Mouse (Mus musculus) heart, adult 18-20 months (tissue): ENCODE results near the gene Ctsd. TPM values are rescaled to one million over a fixed set of nuclear protein-coding genes. Genes with fewer than 3 reads are reported as not detected.
"Not testable (repeated sequence)": the region's sequence is repeated elsewhere in the genome, so short reads cannot be mapped to it uniquely, and the experiment has no call there.

Experiments
- DNase-seq, 2 experiments: peaks; one replicate each; pipeline ENCODE4 v3.0.0; 2021 to 2022; ENCODE audit warnings: mixed read lengths in 1 of 2
- long read RNA-seq, 2 experiments: library from polyadenylated mRNA; stranded (forward); transcript quantifications; one replicate each; pipeline ENCODE4 v2.0.0; 2021
- total RNA-seq, 2 experiments: library from RNA; stranded (reverse); gene quantifications; 2 replicates each; pipeline ENCODE4 v1.2.3; 2021

The Ctsd gene
- total RNA-seq, result 1,000 to 10,000 TPM in 1 of 2 experiments, 100 to 1,000 TPM in 1; 997 to 1,066 TPM
- long read RNA-seq, experiment 1, transcript Ctsd-202 (9 exons, 2,127 nt), result major isoform, 1,720 of 1,935 reads
- long read RNA-seq, experiment 1, partial matches to known transcripts, result 136 of 1,935 reads
- long read RNA-seq, experiment 1, other reads (novel, unspliced or antisense), result 78 of 1,935 reads
- long read RNA-seq, experiment 2, transcript Ctsd-202 (9 exons, 2,127 nt), result major isoform, 874 of 1,017 reads
- long read RNA-seq, experiment 2, partial matches to known transcripts, result 82 of 1,017 reads
- long read RNA-seq, experiment 2, other reads (novel, unspliced or antisense), result 61 of 1,017 reads

DNA sequence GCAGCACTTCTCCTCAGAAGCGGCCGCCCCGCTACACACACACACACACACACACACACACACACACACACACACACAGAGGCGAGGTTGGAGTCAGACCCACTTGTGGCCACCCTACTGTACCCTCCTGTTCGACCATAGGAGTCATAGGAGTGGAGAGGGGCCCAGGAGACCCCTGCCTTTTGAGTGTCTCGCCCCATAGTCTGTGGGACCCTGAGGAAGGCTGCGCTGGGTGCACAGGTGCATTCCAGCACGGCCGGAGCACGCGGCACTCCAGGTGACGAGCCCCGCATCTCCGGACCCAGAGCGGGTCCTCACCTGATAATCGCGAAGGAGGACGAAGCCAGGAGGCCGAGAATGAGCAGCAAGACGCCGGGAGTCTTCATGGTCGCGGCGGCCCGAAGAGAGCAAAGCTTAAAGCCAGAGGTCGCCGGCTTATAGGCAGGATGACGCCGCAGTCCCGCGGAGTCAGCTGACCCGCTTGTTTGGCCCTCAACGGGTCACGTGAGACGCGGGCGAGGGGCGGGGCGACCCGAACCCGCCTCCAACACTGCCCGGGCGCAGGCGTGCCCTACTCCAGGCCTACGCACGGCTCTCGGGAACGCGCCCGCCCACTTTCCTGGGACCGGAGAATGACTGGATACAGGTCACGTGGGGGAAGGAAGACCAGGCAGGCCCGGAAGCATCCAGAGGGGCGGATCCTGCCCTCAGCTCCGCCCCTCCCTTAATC, at the start of gene Ctsd:
Ctsd (minus strand) TSS at position 620 of the 730 bp plus-strand sequence.
- peak; percentile 98 to 99 for DNase-seq

DNA sequence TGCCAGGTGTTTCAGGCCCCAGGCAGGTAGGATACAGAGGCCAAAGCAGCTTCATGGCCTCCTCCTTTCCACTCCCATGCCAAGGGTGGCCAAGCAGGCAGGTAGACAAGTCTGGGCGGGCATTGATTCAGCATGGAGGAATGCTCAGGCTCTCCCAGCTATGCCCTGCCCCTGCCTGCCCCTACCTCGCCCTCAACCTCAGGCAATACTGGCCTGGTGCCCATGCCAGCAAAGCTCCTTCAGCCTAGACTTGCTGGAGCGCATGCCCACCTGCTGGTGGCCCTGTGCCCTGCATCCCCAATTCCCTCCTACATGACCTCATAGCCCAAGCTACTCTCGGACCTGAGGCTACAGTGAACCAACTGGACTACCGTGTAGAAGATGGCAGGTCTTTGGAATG, 49.5 kb upstream of the Ctsd start:
- no peak for DNase-seq

DNA sequence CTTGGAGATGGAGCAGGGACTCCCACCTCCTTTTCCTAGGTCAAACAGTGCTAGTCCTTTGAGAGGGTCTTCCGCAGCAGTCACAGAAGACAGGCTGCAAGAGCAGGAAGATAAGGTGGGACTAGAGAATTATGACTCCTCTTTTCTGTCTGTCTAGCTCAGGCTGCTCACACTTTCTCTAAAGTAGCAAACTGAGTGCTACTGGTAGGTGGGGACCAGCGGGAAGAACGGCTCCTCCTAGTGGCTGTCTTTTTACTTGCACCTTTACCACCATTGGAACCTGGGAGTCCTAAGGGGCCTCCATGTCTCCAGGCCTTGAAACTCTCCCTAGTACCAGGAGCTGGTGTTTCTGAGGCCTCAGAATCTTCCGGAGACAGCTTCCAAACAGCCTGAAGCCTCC, 47.7 kb upstream of the Ctsd start:
- peak; percentile 80 to 82 for DNase-seq

DNA sequence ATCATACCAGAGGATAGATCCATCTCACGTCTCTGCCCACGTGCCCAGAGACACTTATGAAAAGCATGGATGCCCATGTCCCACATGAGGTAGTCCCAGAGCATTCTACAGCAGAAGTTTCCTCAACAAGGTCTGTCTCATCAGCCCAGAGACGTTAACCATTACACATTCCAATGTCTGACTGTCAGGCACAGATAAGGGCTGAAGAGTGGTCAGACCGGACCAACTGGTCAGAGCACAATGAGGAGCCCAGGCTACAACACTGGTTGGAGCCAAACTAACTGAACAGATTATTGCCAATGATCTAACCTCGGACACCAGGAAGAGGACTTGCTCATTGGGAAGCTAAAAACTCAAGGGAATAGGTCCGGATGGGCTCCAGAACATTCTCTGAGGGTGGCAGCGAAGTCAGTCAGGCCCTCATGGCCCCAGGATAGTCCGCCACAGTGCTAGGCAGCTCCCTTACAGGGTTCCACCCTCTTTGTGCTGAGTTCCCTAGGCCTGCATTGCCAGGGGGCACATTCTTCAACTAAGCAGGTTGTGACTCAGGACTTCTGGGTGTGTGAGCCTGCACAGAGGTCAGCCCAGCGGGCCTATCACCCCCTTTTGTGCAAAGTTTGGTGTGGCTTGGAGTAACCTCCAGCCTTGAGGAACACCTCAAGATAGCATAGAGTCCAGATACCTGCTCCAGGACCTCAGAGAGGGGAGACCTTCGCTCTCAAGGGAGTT, 46.5 kb upstream of the Ctsd start, which contains the start of gene Syt8:
Syt8 (plus strand) TSS at position 714 of the 729 bp plus-strand sequence.
- no peak for DNase-seq

DNA sequence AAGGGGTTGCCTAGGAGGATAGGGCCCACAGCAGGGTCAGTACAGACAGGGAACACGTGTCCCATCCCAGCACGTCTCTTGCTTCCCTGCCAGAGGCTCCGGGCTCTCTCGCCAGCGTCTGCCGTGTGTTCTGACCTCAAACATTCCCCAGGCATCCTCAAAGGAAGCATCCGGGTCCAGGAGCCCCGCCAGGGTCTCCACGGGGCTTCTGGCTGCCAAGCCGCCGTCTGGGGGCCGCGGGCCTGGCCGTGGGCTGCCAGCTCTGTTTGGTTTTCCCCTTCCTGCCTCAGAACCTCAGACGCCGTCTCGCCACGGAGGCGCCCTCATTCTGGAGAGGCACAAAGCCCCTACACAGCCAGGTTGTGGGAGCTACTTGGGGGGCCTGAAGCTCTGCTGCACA, 45.8 kb upstream of the Ctsd start:
- DNase-seq, result peak in 1 of 2 experiments; percentile 35

DNA sequence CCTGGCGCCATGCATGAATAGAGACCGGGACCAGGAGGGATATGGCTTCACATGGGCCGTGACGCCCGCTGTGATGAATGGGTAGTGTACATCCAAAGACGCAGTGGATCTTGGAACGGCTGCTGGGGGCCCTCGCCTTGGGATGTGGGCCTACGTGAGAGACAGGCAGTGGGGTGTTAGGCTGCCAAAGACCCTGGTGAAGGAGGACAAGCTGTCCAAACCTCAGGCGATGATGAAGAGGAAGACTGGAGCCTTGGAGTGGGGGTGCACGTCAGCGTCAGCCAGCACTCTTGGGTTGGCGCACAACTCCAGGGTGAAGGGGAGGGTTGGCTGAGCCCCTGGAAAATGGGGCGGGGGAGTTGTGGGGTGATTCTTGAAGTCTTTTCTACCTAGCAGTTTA, 43.3 kb upstream of the Ctsd start:
- DNase-seq, result no peak

DNA sequence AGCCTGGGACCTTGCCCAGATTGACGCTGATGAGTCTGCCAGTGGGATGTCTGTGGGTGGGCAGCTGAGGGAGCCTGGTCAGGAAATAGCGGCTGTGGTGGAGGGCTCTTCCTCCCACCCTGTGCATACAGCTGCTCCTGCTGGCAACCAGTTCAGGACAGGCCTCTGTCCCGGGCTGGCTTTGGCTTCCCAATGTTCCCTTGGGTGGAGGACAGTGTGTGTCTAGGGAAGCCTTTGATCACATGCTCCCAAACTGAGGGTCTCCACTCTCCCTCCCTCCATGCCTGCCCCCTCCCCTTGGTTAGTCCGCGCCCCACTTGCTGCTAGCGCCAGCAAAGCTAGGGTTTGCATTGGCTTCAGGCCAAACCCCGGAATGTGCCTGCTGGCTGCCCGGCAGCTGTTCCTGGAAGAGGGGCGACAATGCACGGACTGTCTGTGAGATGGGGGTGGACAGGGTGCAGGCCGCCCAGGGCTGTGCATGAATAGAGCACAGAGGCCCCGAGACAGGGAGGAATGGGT, 42.4 kb upstream of the Ctsd start:
- DNase-seq, result peak; percentile 40 to 42

DNA sequence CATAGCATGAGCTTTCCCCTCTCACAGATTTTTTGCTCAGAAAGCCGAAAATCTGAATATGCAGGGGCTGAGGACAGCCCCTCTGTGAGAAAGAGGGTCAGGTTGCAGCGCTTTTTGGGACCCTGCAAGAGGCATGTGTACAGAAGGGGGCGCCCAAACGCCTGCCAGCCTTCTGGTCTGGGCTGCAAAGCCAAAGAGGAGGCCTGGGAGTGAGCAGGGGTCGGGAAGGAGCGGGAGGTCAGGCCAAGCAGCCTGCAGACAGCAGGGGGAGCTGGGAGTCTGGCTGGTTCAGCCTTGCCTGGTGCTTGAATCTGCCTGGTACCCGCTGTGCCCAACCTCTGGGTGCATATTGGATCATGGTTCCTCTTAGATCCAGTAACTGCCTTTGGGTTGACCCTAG, 40.4 kb upstream of the Ctsd start:
- DNase-seq, result no peak

DNA sequence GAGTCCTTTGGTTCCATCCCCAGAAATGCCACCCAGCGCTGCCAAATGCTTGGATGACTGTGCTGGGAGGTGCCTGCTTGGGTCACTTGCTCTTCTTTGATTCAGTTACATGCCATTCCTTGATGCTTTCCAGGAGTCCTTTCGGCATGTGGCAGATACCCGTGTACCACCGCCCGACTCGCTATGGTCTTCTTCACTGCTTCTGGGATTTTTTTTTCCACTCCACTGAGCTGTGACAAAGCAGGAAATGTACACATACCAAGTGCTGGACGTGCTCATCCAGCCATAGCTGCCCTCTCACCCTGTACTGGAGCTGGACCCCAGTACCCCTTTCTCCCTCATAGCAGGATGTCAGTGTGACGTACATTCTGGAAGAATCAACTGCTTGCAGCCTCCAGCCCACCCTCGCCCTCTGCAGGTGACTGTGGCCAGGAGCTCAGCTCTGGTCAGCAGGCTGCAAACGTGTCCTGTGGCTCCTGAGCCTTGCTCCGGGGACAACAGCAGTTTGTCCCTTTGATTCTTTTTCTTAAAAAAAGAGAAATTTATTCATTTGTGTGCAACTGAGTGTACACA, 37.9 kb upstream of the Ctsd start:
- peak; percentile 43 for DNase-seq

DNA sequence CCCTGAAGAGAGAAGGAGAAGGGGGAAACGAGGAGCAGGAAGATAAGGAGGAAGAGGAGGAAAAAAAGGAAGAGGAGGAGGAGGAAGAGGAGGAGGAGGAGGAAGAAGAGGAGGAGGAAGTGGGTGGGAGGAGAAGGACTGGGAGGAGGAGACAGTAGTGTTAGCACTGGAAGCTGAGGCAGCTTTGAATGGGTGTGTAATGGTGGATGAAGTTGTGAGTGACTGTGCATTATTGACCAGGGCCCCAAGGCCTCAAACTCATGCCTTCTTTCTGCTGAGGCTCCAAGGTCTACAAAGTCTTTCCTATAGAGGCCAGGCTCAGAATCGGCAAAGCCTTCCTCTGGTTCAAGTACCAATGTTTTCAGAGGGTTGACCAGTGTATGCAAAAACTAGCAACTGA, 34.0 kb upstream of the Ctsd start:
- no peak for DNase-seq

DNA sequence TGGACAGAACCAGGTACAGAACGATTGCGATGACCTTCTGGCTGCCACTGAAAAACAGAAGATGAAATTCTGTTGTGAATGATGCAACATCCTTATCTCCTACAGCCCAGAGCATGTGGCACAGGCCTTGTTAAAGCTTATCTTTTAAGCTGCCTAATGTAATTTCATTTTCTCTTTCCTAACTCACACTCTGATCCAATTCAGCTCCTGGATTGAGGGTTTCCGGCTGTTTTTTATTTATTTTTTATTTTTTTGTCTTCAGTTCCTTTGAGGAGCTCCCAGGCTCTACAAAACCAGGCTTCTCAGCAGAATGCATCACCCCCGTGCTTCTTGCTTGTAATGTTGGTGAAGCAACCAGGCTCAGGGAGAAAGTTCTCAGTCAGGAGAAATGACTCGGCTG, 32.0 kb upstream of the Ctsd start:
- DNase-seq, result no peak

DNA sequence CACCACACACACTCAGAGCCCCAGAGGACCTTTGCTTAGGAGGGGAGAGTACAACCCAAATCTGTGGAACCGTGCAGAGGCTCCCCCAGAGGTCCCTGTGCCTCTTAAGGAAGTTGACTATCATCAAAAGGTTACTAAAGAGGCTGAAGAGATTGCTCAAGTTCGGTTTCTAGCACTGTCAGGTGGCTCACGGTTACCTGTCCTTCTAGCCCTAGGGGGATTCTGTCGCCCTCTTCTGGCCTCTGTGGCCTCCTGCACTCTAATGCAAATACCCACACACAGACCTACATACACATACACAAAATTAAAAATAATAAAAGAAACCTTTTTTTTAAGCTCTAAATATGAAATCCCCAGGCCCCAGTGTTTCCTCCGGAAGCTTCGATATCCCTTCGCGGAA, 30.8 kb upstream of the Ctsd start:
- no peak for DNase-seq

DNA sequence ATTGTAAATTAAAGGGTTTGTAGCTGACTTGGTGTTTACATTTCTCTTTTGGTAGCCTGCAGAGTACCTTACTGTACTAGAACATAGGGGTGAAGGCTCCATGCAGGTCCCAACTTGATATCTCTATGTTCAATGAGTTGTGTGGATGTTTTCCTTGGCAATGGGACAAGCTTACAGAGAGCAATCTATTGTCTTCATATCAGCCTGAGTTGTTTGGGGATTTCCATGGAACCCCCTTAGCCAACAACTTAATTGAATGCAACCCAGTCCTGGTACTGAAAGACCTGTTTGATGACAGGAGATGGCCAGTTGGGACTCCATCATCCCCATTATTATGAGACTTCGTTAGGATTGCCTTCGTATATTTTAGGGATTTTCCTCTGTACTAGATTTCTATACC, 30.2 kb upstream of the Ctsd start:
- peak; percentile 23 to 70 for DNase-seq

DNA sequence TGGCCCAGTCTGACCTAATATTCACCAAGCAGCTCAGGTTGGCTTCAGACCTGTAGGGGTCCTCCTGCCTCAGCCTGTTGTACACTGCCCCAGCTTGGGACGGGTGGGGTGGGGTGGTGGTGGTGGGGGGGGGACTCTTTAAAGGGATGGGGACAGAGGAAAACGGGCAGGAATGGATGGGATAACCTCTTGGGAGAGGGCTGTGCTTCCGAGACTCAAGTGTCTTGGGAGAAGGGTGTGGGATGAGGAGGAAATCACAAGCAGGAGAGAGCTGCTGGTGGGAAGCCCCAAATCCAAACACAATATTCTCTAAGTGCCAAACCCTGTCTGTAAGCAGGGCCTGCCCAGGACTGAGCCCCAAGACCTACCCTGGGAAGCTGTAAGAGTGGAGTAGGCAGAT, 28.4 kb upstream of the Ctsd start:
- peak in 1 of 2 experiments; percentile 26 for DNase-seq

DNA sequence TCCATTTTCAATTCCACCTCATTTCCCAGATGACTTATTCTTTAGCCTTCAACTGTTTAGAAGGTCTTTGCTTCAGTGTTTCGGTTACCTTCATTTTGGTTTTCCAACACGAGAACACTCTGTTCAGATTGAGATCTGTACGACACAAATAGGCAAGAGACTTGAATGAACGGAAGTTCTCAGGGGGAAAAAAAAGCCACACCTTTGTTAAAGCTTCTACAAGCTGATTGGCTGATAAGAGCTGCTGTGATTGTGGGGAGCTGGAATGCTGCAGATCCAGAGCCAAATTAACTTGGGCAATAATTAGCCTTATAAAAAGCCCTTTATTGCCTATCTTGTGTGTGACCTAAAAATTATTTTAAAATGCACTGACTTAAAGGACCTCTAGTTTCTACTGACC, 27.5 kb upstream of the Ctsd start:
- DNase-seq, result peak in 1 of 2 experiments; percentile 71

DNA sequence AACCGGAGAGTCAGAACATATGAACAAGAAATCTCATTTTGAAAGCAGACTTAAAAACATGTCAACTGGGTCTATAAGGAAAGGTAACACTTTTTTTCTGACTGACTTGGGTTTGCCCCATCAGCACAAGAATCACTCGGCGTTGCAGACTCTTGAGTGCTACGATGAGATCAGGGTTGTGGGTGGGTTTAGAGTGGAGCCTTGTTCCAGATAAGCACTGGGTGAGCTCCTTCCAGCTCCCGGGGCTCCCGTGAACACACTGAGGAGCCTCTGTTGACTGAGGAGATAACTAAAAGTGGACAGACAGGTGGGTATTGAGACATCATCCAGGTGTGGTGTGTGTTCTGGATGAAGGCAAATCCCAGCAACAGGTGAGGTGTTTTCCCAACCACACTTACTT, 25.4 kb upstream of the Ctsd start:
- no peak for DNase-seq

DNA sequence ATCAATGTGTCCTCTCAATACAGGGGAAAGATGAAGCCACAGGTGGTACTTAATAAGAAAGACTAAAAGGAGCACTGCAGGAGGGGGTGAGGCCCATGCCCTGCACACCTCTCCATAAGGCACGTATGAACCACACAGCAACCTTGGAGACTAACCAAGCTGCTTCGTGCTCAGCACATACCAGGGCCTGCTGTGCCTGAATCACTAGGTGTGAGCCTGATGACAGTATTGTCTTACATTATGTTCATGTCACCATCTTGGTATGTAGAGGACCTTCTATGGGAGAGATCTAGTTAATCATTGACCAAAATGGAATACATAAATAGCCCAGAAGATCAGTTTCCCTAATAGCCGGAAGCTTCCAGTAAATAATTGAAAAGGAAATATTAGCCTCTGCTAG, 21.8 kb upstream of the Ctsd start:
- no peak for DNase-seq

DNA sequence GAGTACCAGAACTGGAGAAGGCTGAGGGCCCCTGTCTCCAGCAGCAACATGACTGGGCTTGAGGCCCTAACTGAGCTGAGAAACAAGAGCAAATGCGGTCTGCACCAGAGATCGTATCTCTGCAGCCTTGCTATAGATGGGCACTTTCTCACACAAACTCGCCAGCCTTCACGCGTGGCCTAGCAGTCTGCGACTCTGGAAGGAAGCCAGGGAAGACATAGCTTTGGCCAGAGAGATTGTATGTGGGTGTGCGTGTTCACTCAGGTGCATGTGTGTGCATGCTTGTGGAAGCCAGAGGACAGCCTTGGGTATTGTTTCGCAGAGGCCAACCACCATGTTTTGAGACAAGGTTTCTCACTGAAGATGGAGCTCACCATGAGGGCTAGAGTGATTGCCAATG, 20.8 kb upstream of the Ctsd start:
- DNase-seq, result no peak

DNA sequence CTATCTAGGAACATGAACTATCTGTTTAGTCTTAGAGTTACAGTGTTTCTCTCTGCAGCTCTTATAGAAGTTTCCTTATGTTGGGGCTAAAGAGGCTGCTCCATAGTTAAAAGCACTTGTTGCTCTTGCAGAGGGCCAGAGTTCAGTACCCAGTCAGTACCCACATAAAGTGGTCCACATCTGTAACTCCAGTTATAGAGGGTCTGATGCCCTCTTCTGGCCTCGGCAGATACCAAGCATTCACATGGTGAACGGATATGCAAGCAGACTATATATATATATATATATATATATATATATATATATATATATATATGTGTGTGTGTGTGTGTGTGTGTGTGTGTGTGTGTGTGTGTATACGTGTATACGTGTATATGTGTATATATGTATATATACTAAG, 20.1 kb upstream of the Ctsd start:
- DNase-seq, result no peak

DNA sequence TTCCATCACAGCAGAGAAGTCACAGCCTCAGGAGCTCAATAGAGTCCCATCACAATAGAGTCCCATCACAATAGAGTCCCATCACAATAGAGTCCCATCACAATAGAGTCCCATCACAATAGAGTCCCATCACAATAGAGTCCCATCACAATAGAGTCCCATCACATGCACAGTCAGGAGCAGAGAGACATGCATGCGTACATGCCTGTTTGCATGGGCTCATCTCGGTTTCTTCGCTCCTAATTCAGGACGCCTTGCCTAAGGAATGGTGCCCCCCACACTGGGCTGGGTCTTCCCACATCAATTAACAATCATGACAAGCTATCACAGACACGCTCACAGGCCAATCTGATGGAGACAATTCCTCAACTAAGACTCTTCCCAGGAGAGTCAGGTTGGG, 17.3 kb upstream of the Ctsd start:
- DNase-seq, result not testable (repeated sequence)

DNA sequence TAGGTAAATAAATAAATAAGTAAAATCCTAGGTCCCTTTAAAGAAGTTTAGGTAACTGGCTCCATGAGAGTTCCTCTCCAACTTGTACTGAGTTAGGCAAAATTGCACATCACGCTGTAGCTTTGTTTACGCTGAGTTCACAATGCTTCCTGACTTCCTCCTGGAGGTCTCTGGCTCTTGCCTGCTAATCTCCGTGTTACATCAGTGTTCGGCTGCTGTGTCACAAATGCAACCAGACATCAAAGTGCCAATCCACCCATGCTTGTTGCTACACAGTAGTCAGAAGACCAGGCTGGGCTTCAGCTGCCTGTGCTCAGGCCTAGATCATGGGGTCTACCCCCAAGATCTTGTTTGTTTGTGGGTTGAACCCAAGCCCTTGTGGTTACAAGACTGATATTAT, 15.8 kb upstream of the Ctsd start:
- DNase-seq, result no peak

DNA sequence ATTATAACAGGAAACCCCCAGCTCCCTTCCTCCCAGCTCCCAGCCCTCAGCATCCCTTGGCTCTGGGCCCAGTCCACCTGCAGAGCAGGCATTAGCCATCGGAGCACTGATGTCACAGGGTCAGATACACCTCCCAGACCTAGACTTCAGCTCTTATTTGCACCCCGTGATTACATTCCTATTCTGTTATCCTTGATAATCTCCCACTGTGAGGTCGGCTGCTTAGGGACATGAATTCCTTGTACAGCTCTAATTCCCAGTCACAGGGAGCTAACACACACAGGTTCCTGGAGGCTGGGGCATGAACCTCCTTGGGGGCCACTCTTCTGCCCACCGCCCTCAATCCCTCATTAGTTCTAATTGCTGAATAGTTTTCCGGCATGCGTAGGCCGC, 12.9 kb upstream of the Ctsd start:
- peak in 1 of 2 experiments; percentile 38 for DNase-seq
